Mouse (Mus musculus) kidney, embryonic 16.5 days (tissue): Measurements from ENCODE around the gene Amigo1. TPM values are rescaled to one million over a fixed set of nuclear protein-coding genes. Genes with fewer than 3 reads are reported as not detected.

ENCODE experiments used
- ATAC-seq: fragments of 200-750 bp; cut with Nextera tagmentation; 2 replicates; pipeline ENCODE4 v1.8.0; 2017; ENCODE audit warnings: moderate TSS enrichment; ENCODE audit not compliant: low FRiP score, low TSS enrichment
- H3K27ac ChIP-seq: fragments of 300-500 bp; sonication (generic); 2 replicates; pipeline ENCODE4 v1.5.1; 2014; ENCODE audit warnings: low read length
- H3K27me3 ChIP-seq: fragments of 300-500 bp; sonication (generic); 2 replicates; pipeline ENCODE4 v1.6.1; 2014; ENCODE audit warnings: low read length, control low read depth, mixed read lengths; ENCODE audit not compliant: insufficient read depth
- H3K36me3 ChIP-seq: fragments of 300-500 bp; sonication (generic); 2 replicates; pipeline ENCODE4 v1.6.1; 2014; ENCODE audit warnings: low read length, control low read depth, mixed read lengths; ENCODE audit not compliant: insufficient read depth
- H3K4me1 ChIP-seq: fragments of 300-500 bp; sonication (generic); 2 replicates; pipeline ENCODE4 v1.6.1; 2014; ENCODE audit warnings: low read length, control low read depth, mixed read lengths; ENCODE audit not compliant: insufficient read depth
- H3K4me2 ChIP-seq: fragments of 300-500 bp; sonication (generic); replicated peaks from 2 replicates; pipeline ENCODE4 v1.6.1; 2014; ENCODE audit warnings: low read depth, low read length
- H3K4me3 ChIP-seq: fragments of 300-500 bp; sonication (generic); 2 replicates; pipeline ENCODE4 v1.5.1; 2014; ENCODE audit warnings: mild to moderate bottlenecking, low read length
- H3K9ac ChIP-seq: fragments of 300-500 bp; sonication (generic); replicated peaks from 2 replicates; pipeline ENCODE4 v1.6.1; 2014; ENCODE audit warnings: low read length
- H3K9me3 ChIP-seq: fragments of 300-500 bp; sonication (generic); 2 replicates; pipeline ENCODE4 v1.6.1; 2016; ENCODE audit warnings: low read length, control low read depth
- WGBS: fragments of 180-500 bp; shearing (Covaris S2); extraction: QIAGEN DNeasy Blood & Tissue Kit; methylation state at CpG from one replicate; pipeline ENCODE4 v1.1.7; 2014; 5-methylcytosine and 5-hydroxymethylcytosine counted together
- polyA plus RNA-seq: library from polyadenylated mRNA; unstranded; fragments of >200 nt; fragmentation: Nextera tagmentation; extraction: Ambion mirVana; gene quantifications from 2 replicates; pipeline ENCODE4 v1.2.1, GENCODE M21; 2015

Gene Amigo1
- polyA plus RNA-seq, 1 experiment from 2014 or later, result 5.8 TPM

DNA sequence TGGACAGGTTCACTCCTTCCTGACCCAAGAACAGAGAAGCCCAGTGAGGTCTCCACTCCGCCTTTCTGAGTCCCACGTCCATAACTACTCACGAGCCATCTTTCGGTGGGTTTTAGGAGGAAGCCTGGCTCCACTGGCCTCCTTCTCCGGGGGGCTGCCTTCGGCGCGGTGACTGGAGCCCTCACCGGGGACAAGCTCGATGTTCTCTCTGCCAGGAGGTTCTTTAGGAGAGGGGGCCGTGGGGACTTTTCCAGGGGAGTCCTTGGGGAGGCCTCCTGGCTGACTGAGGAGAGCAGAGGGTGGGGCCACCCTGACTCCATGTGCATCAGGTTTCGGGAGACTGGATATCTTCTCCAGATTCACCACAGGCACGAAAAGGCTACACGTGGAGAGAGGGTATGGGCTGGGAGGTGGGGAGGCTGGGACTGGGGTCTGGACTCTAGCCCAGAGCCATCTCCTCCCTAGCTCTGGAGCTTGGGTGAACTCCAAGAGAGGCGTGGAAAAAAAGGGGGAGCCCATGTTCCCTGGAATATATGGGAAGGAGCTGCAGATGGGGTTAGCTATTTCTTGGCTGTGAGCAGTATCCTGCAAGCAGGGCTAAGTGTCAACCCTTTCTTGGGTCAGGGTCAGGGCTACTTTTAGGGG is 20.7 kb downstream of the Amigo1 start:
- no peak overlapping the region for H3K27ac ChIP-seq
- H3K27me3 ChIP-seq, result no peaks in the 10 kb centered on the region
- H3K9ac ChIP-seq, result no peak overlapping the region
- no peaks in the 10 kb centered on the region for H3K9me3 ChIP-seq
- H3K36me3 ChIP-seq, result peaks cover 35% of the 10 kb centered on the region
- no peak overlapping the region for H3K4me2 ChIP-seq
- no peak overlapping the region for H3K4me3 ChIP-seq
- H3K4me1 ChIP-seq, result peaks cover 23% of the 10 kb centered on the region
- no peak for ATAC-seq
- whole genome bisulfite sequencing, result 77% methylated on average over 15 of the region's 15 CpGs

DNA sequence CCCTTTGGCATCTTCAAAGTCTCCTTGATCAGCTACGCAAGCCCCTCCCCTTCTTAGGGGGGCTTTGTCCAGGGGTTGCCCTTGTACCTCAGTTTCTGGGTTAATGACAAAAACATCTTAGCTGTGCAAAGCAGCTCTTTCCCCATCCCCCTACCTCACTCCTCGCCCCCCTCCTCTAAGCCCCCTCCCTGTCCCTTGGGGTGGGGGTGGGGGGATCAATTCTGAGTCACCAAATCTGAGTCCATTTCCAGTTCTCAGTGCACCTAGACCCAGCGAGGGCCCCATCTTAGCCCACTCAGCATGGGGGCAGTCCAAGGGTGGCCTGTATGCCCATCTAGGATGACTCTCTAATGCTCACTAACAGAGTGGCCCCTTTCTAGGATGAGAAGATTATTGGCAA is 22.9 kb downstream of the Amigo1 start:
- Histone ChIP-seq H3K27ac (no peak overlapping the region), H3K9me3 (no peaks in the 10 kb centered on the region), H3K27me3 (no peaks in the 10 kb centered on the region), H3K4me3 (peak overlapping the region; percentile 56), H3K36me3 (peaks cover 25% of the 10 kb centered on the region), H3K4me2 (peak overlapping the region; percentile 79), H3K9ac (peak overlapping the region; percentile 80), H3K4me1 (peaks cover 23% of the 10 kb centered on the region)
- no peak for ATAC-seq
- WGBS, result 70% methylated on average over 3 of the region's 3 CpGs

DNA sequence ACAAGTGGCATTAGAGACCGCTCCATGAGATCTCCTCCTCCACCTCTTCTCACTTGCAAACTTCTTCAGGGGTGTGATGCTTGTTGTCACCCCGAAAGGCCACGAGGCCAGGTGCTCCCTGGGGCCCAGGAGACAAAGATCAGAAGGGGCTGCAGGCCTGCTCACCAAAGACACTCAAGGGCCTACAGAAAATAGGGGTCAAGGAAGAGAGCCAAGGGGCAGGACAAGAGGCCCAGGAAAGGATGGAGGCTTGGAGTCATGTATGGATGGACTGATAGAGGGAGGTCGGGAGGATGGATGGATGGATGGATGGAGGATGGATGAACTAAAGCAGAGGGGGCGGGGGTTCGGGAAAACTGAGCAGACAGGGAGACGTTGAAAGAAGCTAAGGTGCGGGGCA is 23.4 kb downstream of the Amigo1 start:
- WGBS, result 7% methylated on average over 8 of the region's 8 CpGs
- peak; percentile 2; the same call in 1 of the 2 replicates for ATAC-seq
- Histone ChIP-seq H3K9ac (peak overlapping the region; percentile 80), H3K9me3 (no peaks in the 10 kb centered on the region), H3K4me2 (peak overlapping the region; percentile 79), H3K4me3 (peak overlapping the region; percentile 56), H3K27me3 (no peaks in the 10 kb centered on the region), H3K36me3 (peaks cover 25% of the 10 kb centered on the region), H3K27ac (no peak overlapping the region; the same call in 1 of the 2 replicates), H3K4me1 (peaks cover 23% of the 10 kb centered on the region)

DNA sequence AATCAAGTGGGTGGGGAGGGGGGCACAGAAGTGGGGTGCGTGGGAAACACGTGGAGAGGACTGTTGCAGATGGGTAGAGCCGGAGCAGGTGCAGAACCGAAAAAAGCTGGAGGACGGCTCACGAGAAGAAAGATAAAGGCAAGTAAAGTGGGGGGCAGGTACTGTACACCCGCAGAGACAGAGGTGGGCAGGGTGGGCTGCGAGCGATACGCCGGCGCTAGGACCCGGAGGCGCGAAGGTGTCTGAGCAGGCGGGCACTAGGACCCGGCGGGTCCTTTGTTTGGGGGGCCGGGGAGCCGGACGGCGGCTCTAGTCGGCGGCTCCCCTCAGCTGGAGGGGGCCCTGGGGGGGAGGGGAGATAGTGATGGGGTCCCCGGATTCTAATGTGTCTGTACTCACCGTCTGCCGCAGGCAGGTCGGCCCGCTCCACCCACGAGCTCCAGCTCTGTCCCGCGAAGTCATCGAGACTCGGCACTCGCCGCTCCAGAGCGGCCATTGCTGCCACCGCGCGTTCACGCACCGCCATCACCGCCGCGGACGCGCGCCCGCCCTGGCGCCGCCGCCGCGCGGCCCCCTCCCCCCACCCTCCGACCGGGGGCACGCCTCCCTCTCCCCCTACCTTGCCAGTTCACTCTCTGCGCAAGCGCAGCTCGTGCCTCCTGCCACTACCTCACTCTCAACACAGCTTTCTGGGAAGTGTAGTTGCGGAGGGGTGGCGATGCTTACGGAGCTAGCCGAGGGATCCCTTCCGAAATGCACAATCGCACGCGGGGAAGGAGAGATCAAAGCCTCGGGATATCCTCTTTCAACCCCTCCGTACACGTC is 24.0 kb downstream of the Amigo1 start:
- peaks cover 20% of the 10 kb centered on the region; the same call in 1 of the 2 replicates for H3K36me3 ChIP-seq
- H3K9me3 ChIP-seq, result no peaks in the 10 kb centered on the region
- under 1% methylated on average over 64 of the region's 72 CpGs for WGBS
- no peaks in the 10 kb centered on the region for H3K27me3 ChIP-seq
- peaks cover 23% of the 10 kb centered on the region for H3K4me1 ChIP-seq
- peak overlapping the region; percentile 56 for H3K4me3 ChIP-seq
- peak overlapping the region; percentile 89 for H3K27ac ChIP-seq
- ATAC-seq, result peak; percentile 95
- H3K9ac ChIP-seq, result peak overlapping the region; percentile 80
- H3K4me2 ChIP-seq, result peak overlapping the region; percentile 79

DNA sequence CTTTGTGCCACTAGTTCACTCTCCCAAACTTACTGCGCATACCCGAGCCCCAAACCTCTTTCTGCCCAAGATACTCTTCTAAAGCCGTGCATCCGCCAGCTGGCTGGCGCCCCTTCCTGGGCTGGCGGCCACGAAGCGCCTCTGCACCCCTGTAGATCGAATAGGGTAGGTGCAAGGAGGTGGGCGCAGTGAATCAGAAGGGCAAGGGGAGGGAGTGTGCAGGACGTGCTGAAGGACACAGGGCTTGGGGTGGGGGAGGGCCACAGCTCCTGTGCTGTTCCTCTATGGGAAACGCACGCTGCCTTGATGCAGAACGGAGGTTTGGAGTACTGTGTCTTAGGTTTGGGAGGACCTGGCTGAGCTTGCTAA is 24.6 kb downstream of the Amigo1 start, which contains the start of gene Atxn7l2:
TSS of gene Atxn7l2 (minus strand) at position 164 of the 369 bp plus-strand sequence.
- 0% methylated on average over 14 of the region's 14 CpGs for WGBS
- H3K4me3 ChIP-seq, result peak within 1 kb of the TSS; percentile 56
- peak within 1 kb of the TSS; percentile 79 for H3K4me2 ChIP-seq
- no peaks in the 10 kb centered on the region for H3K27me3 ChIP-seq
- peaks cover 23% of the 10 kb centered on the region for H3K4me1 ChIP-seq
- H3K9ac ChIP-seq, result peak within 1 kb of the TSS; percentile 80
- no peaks in the 10 kb centered on the region for H3K9me3 ChIP-seq
- ATAC-seq, result peak; percentile 87
- peak within 1 kb of the TSS; percentile 89 for H3K27ac ChIP-seq
- H3K36me3 ChIP-seq, result peaks cover 14% of the 10 kb centered on the region; the same call in 1 of the 2 replicates

DNA sequence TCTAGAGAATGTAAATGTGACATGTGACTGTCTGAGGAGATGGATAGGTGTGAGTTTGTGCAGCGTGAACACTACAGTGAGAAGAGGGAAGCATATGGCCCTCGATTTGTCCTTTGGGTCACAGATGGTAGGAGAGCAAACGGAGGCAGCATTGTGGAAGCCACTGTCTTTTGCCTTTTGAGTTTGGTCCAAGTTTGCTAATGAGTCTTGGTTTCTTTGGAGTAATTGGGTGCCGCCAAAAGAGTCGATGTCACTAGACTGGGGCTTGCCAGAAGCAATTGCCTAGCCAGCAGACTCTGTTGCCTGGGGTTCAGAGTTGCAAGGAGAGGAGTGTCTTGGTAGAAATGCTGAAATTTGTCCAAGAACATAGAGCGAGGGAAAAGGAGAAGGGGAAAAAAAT is 25.7 kb downstream of the Amigo1 start:
- Histone ChIP-seq H3K4me1 (peaks cover 23% of the 10 kb centered on the region), H3K4me3 (no peak overlapping the region), H3K36me3 (peaks cover 3% of the 10 kb centered on the region; the same call in 1 of the 2 replicates), H3K4me2 (no peak overlapping the region), H3K27me3 (no peaks in the 10 kb centered on the region), H3K9me3 (no peaks in the 10 kb centered on the region), H3K9ac (no peak overlapping the region), H3K27ac (no peak overlapping the region)
- 81% methylated on average over 6 of the region's 6 CpGs for WGBS
- no peak for ATAC-seq

DNA sequence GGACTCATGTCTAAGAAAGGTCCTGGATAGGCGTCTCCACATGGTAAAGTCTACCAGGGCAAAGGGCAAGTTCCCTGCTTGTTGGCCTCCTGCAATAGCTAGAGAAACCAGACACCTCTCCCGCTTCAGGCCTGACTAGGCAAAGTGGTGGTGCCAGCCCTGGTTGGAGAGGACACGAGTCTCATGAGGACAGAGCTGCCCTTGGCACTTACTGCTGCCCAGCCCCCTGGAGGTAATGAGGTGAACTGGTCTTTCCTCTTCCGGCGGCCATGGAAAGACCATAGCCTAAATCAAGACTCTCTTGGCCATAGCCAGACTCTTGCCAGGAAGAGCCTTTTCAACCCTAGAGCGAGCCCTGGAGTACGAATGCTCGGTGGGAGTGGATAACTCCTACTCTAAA is 26.3 kb downstream of the Amigo1 start:
- no peaks in the 10 kb centered on the region for H3K27me3 ChIP-seq
- 69% methylated on average over 8 of the region's 8 CpGs for WGBS
- H3K9me3 ChIP-seq, result no peaks in the 10 kb centered on the region
- no peaks in the 10 kb centered on the region for H3K36me3 ChIP-seq
- no peak overlapping the region for H3K4me2 ChIP-seq
- no peak overlapping the region for H3K4me3 ChIP-seq
- peaks cover 20% of the 10 kb centered on the region for H3K4me1 ChIP-seq
- H3K27ac ChIP-seq, result no peak overlapping the region
- no peak for ATAC-seq
- no peak overlapping the region for H3K9ac ChIP-seq

DNA sequence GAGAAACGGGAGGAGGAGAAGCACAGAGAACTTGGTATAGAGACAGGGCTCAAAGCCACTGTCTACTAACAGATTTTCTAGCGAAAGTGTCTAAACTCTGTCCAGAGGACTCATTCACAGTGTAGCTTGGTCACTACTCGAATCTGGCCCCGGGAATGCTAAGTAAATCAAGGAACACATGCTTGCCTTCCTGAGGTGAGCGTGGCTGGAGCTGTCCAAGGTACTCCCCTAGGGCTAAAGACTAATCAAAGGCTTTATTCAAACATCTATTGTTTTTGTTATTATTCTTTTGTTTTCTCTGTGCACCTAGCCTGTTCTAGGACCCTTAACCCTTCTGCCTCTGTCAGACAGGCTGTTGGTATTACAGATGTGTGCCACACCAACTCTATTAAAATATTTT is 28.6 kb downstream of the Amigo1 start:
- no peaks in the 10 kb centered on the region for H3K9me3 ChIP-seq
- no peak overlapping the region for H3K27ac ChIP-seq
- H3K27me3 ChIP-seq, result no peaks in the 10 kb centered on the region
- H3K9ac ChIP-seq, result no peak overlapping the region
- no peak for ATAC-seq
- no peak overlapping the region for H3K4me3 ChIP-seq
- no peak overlapping the region for H3K4me2 ChIP-seq
- H3K4me1 ChIP-seq, result peaks cover 3% of the 10 kb centered on the region
- H3K36me3 ChIP-seq, result no peaks in the 10 kb centered on the region
- WGBS, result 14% methylated on average over 5 of the region's 5 CpGs

DNA sequence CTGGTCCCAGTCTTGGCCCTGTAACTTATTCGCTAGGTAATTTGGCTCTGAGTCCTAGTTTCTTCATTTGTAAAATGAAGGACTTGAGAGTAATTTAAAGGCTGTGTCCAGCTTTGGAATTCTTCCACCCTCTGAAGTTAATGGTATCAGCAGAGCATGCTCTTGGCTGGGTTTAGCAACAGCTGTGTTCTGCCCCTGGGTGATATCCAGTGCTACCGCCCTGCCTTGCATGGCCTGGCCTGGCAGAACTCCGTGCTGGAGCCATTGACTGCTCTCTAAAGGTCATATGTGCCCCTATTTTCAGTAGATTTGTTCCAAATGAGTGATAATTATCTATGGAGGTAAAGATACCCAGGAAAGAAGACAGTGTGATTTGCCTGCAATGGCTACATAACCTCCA is 34.5 kb downstream of the Amigo1 start:
- Histone ChIP-seq H3K4me2 (no peak overlapping the region), H3K27ac (no peak overlapping the region), H3K4me1 (no peaks in the 10 kb centered on the region), H3K27me3 (peaks cover 20% of the 10 kb centered on the region), H3K9me3 (no peaks in the 10 kb centered on the region), H3K4me3 (no peak overlapping the region), H3K36me3 (no peaks in the 10 kb centered on the region), H3K9ac (no peak overlapping the region)
- 69% methylated on average over 3 of the region's 3 CpGs for WGBS
- ATAC-seq, result no peak
